Mouse (Mus musculus): ENCODE measurements around the gene Kat6b.

DNA sequence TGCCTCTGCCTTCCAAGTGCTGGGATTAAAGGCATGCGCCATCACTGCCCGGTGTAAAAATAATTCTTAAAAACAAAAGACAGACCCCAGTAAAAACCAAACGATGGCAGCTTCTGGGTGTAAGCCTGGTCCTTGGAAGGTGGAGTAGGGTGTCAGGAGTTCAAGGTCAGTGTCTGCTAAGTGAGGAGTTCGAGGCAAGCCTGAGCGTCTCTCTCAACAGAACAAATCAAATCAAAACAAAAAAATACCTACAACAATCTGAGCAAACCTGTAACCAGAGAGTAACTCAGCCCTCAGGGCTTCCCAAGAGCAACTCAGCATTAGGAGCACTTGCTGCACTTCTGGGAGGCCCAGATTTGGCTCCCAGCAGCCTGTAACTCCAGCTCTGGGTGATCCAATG lies 1.0 kb upstream of the Kat6b start:
- TF ChIP-seq POLR2A (IDR thresholded peaks at IDR 0.05; ENCODE audit: extremely low read depth, insufficient read depth, low read length): no peak
- TF ChIP-seq CTCF (IDR thresholded peaks at IDR 0.05; ENCODE audit: extremely low read depth, insufficient read depth, low read length): no peak
